Mouse (Mus musculus) activated CD4-positive, CD25-positive, alpha-beta regulatory T cell, adult 4 months (primary cell): ENCODE data around the gene Gm4981. TPM values are rescaled to one million over a fixed set of nuclear protein-coding genes. Genes with fewer than 3 reads are reported as not detected.
A peak's percentile ranks its signal among the peaks of the same experiment; 100 is the strongest.
"Not testable (repeated sequence)": the region's sequence is repeated elsewhere in the genome, so short reads cannot be mapped to it uniquely, and the experiment has no call there.

ENCODE experiments used
- ATAC-seq: one replicate; pipeline ENCODE4 v1.8.0; 2017
- polyA plus RNA-seq, 2 experiments: library from polyadenylated mRNA; unstranded; fragments of 100-300 nt; shearing (Covaris generic); gene quantifications; one replicate each; pipeline ENCODE4 v1.2.1; 2017

Gm4981 gene
- not detected for polyA plus RNA-seq

DNA sequence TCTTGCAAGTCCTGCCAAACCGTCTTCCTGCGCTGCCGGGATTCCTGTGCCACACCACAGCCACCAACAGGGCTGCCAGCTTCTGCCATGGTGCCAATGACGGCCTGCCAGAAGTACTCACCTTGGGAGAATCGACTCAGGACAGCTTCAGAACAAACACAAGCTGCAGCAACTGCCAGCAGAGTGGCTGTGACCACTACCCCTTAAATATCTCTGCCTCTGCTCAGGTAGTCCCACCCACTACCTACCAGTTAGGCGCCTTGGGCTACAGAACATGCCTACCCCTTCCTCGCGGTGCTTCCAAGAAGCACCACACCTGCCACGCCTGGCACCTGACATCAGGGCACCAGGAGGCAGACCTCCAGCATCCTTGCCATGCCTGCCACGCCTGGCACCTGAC, at the start of gene Gm4981:
TSS of gene Gm4981 (minus strand) at position 89 of the 400 bp plus-strand sequence.
- no peak for ATAC-seq

DNA sequence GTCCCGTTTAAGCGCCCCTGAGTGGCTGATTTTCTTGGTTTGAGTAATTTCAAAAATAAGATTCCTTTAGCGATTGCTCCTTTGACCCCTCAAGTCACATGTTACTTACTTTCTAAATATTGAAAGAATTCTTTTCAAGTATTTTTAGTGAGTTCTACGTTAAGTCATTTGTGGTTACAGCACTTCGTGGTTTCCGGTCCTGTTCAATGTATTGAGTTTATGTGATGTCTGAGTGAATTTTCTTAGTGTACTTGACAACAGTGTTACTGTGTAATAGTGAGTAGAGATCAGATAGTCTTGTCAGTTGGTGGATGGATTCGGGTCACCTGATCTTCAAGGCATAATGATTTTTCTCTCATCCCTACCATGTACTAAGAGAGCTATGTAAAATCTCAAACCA, 45.7 kb upstream of the Gm4981 start:
- peak; percentile 65 for ATAC-seq

DNA sequence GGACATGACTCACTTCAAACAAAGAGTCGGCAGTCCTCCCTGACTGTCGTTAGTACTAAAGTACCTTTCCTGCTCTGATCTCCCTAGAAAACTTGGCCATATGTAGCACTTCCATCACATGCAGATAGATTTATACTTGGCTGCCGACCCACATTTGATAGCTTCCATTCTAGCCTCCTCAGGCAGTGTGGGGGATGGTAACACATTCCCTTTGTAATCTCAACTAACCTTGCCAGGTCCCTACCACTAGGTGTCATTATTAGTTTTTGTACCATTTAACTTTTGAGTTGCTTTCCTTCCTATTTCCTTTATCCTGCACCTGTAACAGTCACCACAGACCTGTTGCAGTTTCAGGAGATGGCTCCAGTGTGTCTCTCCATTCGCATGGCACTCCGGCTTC, 22.0 kb upstream of the Gm4981 start:
- no peak for ATAC-seq

DNA sequence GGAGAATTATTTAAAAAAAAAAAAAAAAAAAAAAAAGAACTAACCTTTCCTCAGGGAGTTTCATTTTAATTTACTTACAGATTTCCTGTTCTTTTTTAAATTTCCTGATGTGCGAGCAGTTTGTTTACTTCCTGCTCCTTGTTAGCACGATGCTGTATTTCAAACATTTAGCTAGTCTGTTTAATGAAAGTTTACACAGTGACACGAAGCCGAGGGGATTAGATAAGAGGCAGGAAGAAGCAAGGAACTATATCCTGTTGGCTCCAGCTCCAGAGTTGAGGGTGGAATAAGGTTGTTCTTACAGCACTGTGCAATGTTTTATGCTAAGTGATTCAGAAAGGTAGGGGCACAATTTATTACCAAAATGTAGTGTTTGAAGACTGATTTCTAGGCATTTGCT, 19.5 kb upstream of the Gm4981 start:
- ATAC-seq: no peak

DNA sequence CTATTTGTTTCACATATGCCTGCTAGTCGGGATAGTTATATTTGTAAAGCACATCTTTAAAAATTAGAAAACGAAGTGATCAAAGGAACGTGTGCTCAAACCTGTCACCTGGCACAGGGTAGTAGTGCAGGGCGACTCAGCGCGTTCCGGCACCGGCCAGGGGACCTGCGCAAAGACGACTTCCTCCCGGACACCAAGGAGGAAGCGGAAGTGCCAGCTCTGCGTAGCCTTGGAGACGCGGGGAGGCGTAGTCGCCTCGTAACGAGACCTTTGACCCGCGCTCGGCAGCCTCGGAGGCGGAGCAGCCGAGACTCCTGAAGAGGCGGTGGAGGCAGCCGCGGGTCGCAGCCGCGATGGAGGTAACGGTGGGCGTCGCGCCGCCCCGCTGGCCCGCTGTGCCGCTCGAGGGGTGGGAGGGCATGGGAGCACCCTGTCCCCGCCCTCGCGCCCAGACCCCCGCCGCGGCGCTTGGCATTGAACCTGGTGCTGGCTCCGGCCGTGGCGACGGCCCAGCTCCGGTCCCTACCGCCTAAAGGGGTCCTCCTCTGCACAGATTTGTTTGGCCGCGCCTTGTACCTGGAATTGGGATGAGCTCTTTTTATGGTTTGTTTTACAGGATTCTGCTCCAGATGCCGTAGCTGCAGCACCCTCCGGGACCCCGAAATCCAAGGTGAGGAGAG, 18.9 kb upstream of the Gm4981 start, which contains the start of gene Gcc2:
TSS of gene Gcc2 (plus strand) at position 285 of the 680 bp plus-strand sequence.
- peak; percentile 99 for ATAC-seq

DNA sequence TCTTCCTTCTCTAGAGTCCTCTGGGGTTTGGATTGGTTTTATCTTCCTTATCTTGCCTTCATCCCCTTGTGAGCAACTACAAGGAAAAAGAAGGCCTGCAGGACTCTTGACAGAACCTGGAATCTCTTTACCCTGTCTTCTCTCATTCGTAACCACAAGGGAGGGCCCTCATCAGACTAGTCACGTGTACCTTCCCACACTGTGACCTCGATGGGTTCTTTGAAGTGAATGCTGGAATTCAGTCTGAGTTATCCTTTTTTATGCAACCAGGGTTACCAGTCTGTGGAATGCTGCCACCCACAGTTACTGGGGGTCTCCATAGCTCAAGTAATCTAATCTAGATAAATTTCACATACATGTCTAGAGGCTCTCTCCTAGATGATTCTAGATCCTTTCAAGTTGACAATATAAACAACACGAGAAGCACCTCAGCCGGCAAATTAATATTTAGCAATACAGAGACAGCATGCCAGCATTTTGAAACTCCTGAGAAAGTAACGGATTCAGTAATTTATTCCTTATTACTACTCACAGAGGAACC, 18.2 kb upstream of the Gm4981 start:
- ATAC-seq: no peak

DNA sequence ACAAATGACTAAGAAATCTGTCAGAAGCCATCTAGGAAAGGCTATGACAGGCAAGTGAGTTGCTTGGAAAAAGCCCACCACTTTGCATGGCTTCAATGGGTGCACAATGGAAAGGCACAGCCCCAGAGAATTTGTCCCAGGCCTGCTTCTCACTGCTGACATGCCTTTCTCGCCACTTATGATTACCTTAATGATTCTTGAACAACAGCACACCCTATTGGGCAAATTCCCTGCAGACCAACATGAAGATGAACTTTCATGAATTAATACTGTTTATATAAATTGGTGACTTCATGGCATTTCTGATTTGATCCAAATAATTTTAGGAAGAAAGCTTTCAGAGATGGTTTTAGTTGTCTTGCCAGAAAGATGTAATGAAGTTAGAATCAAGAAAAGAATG, 13.0 kb upstream of the Gm4981 start:
- no peak for ATAC-seq

DNA sequence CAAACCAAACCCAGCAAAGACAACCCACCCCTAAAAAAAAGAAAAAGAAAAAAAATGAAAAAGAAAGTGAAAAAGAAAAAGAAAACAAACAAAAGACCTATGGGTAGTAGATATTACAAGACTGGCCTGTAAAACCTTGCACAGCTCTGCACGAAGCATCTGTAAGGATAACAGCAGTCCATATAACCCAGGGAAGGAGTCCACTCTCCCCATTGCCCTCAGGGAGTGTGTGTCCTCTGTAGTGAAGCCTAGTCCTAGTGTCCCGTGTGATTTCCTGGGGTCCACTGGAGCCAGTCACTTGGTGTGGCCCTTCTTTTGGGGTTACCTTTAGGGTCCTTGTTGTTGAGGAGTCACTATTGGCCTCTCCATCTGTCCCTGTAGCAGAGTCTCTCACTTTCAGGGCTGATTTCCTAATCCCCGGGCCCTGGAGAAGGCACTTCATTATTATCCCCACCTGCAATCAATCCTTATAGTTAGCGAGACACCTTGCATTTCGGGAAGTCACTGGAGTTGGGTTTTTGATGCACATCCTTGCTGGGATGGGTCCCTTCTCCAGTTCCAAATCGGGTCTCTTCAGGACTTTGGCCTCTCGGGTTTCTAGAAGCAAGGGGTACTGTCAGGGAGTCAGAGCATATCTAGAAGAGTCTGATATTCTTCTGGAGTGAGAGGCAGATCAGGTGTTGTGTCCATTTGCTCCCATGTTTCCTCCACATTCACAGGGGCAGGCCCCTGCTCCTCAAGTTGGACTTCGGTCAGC, 2.7 kb upstream of the Gm4981 start:
- not testable (repeated sequence) for ATAC-seq

DNA sequence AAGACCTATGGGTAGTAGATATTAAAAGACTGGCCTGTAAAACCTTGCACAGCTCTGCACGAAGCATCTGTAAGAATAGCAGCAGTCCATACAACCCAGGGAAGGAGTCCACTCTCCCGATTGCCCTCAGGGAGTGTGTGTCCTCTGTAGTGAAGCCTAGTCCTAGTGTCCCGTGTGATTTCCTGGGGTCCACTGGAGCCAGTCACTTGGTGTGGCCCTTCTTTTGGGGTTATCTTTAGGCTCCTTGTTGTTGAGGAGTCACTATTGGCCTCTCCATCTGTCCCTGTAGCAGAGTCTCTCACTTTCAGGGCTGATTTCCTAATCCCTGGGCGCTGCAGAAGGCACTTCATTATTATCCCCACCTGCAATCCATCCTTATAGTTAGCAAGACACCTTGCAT, 1.5 kb downstream of the Gm4981 start:
- ATAC-seq: not testable (repeated sequence)

DNA sequence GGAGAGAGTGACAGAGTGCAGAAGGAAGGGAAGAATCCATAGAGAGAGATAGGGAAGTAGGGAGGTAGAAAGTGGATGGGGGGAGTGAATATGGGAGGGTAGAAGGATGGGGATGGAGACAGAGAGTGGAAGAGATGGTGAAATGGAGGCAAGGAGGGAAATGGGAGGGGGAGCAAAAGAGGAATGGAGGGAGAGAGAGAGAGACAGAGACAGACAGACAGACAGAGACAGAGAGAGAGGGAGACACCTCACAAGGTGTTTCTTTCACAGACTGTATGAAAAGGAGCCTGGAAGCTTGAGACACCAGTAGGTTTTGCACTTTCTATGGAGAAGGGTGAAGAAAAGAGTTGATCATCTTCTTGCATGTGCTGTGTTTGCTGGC, 2.8 kb downstream of the Gm4981 start:
- ATAC-seq: not testable (repeated sequence)

DNA sequence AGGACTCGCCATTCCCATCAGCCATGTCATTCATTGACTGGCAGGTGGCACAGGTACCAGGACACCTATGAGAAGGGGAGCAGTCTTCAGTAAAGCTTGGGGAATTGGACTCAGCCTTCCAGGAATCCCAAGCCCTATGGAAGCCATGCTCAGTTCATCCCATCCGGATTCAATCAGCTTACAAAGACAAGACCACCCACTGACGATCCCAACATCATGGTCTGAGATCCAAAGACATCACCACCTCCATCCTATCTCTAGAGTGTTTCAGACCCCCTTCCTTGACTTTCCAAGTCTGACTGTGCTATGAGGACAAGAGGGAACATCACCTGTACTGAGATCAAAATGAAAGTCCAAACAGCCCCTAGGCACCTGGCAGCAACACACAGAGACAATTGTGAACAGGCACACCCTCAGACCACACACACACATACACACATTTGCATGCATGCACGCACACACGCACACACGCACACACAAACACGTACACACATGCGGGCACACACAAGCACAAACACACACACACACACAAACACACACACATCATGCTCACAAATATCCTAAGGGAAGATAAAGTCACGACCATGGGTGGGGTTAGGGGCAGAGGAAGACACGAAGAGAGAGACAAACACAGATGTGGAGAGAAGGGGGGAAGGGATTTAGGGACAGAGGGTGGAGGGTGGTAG, 3.3 kb downstream of the Gm4981 start:
- ATAC-seq: peak; percentile 22

DNA sequence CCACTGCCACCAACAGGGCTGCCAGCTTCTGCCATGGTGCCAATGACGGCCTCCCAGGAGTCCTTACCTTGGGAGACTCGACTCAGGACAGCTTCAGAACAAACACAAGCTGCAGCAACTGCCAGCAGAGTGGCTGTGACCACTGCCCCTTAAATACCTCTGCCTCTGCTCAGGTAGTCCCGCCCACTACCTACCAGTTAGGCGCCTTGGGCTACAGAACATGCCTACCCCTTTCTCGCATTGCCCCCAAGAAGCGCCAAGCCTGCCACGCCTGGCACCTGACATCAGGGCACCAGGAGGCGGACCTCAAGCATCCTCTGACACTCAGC, 3.9 kb downstream of the Gm4981 start, which contains the start of gene Duxf3:
TSS of gene Duxf3 (minus strand) at position 35 of the 329 bp plus-strand sequence.
- not testable (repeated sequence) for ATAC-seq

DNA sequence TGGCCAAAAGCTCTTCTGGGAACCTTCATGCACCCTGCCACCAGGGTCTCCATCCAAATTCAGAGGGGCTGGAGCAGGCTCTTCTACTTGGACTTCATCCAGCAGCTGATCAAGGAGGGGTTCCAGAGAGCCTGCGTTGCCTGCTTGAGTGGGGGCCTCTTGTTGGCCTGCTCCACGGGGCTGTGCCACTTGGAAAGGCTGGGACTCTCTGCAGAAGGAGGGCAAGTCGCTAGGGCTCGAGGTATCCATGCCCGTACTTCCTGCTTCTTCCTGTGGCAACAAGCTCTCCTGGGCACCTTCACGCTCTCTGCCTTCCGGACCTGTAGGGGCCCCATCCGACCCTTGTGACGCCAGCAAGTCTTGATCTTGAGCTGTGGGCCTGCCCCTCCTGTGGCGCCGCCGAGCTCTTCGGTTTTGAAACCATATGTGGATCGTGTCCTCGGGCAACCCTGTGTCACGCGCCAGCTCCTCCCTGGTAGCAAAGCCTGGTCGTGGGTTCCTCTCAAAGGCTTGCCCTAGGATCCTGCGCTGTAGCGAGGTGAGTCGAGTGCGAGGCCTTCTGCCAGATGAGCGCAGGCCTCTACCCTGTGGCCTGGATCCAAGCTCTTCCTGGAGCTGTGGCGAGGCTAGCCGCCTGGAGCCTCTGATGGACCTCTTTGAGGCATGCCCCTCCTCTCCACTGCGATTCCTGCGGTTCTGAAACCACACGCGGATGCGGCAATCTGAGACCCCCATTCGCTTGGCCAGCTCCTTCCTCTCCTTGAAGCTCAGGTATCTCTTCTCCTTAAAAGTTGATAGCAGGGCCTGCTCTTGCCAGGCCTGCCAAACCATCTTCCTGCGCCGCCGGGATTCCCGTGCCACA, 4.5 kb downstream of the Gm4981 start:
- ATAC-seq: peak; percentile 36

DNA sequence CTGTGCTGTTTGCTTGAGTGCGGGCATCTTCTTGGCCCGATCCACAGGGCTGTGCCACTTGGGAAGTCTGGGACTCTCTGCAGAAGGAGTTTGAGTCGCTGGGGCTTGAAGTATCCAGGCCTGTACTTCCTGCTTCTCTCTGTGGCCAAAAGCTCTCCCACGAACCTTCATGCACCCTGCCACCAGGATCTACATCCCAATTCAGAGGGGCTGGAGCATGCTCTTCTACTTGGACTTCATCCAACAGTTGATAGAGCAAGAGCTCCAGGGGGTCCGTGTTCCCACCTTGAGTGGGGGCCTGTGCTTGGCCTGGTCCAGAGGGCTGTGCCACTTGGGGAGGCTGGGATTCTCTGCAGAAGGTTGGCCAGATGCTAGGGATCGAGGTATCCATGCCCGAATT, 5.4 kb downstream of the Gm4981 start:
- ATAC-seq: not testable (repeated sequence)

DNA sequence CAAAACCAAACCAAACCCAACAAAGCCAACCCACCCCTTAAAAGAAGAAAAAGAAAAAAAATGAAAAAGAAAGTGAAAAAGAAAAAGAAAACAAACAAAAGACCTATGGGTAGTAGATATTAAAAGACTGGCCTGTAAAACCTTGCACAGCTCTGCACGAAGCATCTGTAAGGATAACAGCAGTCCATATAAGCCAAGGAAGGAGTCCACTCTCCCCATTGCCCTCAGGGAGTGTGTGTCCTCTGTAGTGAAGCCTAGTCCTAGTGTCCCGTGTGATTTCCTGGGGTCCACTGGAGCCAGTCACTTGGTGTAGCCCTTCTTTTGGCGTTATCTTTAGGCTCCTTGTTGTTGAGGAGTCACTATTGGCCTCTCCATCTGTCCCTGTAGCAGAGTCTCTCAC, 6.5 kb downstream of the Gm4981 start:
- not testable (repeated sequence) for ATAC-seq

DNA sequence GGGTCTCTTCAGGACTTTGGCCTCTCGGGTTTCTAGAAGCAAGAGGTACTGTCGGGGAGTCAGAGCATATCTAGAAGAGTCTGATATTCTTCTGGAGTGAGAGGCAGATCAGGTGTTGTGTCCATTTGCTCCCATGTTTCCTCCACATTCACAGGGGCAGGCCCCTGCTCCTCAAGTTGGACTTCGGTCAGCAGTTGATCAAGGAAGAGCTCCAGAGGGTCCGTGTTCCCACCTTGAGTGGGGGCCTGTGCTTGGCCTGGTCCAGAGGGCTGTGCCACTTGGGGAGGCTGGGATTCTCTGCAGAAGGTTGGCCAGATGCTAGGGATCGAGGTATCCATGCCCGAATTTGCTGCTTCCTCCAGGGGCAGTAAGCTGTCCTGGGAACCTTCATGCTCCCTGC, 8.7 kb downstream of the Gm4981 start:
- ATAC-seq: not testable (repeated sequence)

DNA sequence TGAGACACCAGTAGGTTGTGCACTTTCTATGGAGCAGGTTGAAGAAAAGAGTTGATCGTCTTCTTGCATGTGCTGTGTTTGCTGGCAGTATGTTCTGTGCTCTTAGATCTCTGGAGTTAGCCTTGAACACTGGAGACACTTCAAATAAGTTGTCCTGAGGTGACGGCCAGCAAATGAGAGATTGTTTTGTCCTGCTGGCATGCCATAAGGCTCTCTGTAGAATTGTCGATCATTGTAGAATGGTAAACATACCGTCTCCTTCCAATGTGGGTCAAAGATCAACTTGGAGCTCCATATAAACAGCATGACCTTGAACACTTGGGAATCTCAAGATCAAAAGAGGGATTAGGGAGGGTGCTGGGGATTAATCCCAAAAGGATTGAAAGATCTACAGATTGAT, 10.1 kb downstream of the Gm4981 start:
- not testable (repeated sequence) for ATAC-seq

DNA sequence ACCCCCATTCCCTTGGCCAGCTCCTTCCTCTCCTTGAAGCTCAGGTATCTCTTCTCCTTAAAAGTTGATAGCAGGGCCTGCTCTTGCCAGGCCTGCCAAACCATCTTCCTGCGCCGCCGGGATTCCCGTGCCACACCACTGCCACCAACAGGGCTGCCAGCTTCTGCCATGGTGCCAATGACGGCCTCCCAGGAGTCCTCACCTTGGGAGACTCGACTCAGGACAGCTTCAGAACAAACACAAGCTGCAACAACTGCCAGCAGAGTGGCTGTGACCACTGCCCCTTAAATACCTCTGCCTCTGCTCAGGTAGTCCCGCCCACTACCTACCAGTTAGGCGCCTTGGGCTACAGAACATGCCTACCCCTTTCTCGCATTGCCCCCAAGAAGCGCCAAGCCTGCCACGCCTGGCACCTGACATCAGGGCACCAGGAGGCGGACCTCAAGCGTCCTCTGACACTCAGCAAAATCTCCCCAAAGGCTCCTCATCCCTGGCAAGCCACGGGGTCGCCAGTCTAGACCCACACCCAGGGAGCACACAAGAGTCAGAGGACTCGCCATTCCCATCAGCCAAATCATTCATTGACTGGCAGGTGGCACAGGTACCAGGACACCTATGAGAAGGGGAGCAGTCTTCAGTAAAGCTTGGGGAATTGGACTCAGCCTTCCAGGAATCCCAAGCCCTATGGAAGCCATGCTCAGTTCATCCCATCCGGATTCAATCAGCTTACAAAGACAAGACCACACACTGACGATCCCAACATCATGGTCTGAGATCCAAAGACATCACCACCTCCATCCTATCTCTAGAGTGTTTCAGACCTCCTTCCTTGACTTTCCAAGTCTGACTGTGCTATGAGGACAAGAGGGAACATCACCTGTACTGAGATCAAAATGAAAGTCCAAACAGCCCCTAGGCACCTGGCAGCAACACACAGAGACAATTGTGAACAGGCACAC, 11.4 kb downstream of the Gm4981 start, which contains the start of gene AW822073:
TSS of gene AW822073 (minus strand) at position 104 of the 959 bp plus-strand sequence.
- ATAC-seq: peak; percentile 32

DNA sequence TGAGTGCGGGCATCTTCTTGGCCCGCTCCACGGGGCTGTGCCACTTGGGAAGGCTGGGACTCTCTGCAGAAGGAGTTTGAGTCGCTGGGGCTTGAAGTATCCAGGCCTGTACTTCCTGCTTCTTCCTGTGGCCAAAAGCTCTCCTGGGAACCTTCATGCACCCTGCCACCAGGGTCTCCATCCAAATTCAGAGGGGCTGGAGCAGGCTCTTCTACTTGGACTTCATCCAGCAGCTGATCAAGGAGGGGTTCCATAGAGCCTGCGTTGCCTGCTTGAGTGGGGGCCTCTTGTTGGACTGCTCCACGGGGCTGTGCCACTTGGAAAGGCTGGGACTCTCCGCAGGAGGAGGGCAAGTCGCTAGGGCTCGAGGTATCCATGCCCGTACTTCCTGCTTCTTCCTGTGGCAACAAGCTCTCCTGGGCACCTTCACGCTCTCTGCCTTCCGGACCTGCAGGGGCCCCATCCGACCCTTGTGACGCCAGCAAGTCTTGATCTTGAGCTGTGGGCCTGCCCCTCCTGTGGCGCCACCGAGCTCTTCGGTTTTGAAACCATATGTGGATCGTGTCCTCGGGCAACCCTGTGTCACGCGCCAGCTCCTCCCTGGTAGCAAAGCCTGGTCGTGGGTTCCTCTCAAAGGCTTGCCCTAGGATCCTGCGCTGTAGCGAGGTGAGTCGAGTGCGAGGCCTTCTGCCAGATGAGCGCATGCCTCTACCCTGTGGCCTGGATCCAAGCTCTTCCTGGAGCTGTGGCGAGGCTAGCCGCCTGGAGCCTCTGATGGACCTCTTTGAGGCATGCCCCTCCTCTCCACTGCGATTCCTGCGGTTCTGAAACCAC, 12.3 kb downstream of the Gm4981 start:
- ATAC-seq: peak; percentile 28

DNA sequence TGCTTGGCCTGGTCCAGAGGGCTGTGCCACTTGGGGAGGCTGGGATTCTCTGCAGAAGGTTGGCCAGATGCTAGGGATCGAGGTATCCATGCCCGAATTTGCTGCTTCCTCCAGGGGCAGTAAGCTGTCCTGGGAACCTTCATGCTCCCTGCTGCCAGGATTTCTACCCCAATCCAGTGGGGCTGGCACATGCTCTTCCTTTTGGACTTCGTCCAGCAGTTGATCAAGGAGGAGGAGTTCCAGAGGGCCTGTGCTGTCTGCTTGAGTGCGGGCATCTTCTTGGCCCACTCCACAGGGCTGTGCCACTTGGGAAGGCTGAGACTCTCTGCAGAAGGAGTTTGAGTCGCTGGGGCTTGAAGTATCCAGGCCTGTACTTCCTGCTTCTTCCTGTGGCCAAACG, 13.3 kb downstream of the Gm4981 start:
- ATAC-seq: not testable (repeated sequence)
